Mouse (Mus musculus): ENCODE results near the gene Ankdd1a.

GRCm38 (mm10) chr9:65535191-65535722 is 15.3 kb upstream of the Ankdd1a start:
- TF ChIP-seq IRF4 (IDR thresholded peaks at IDR 0.05; ENCODE audit: low read depth, low read length), result peak; percentile 99
- TF ChIP-seq POLR2A (IDR thresholded peaks at IDR 0.05; ENCODE audit: low read depth, low read length), result peak; percentile 38; the same call in 1 of the 2 replicates
- no peak for TF ChIP-seq CTCF (conservative IDR thresholded peaks at IDR 0.05 in 1 of 2, IDR thresholded peaks at IDR 0.05 in 1 of 2; ENCODE audit: low read depth in 2 of 2, low read length in 2 of 2)

Data from CH12.LX (cell line).